Mouse (Mus musculus) lung, embryonic 15.5 days (tissue): ENCODE results near the gene Samd4. TPM values are rescaled to one million over a fixed set of nuclear protein-coding genes. Genes with fewer than 3 reads are reported as not detected.
"Not testable (repeated sequence)": the region's sequence is repeated elsewhere in the genome, so short reads cannot be mapped to it uniquely, and the experiment has no call there.

Experiments used
- ATAC-seq: fragments of 200-750 bp; cut with Nextera tagmentation; 2 replicates; pipeline ENCODE4 v1.8.0; 2017; ENCODE audit warnings: moderate number of reproducible peaks, borderline replicate concordance; ENCODE audit not compliant: low FRiP score, low TSS enrichment; ENCODE audit errors: extremely low read depth
- H3K27ac ChIP-seq: fragments of 300-500 bp; sonication (generic); 2 replicates; pipeline ENCODE4 v1.5.1; 2015; ENCODE audit warnings: moderate library complexity, mild to moderate bottlenecking, inconsistent platforms
- H3K27me3 ChIP-seq: fragments of 300-500 bp; sonication (generic); 2 replicates; pipeline ENCODE4 v1.6.1; 2015; ENCODE audit warnings: inconsistent platforms
- H3K36me3 ChIP-seq: fragments of 300-500 bp; sonication (generic); 2 replicates; pipeline ENCODE4 v1.6.1; 2015; ENCODE audit warnings: inconsistent platforms
- H3K4me1 ChIP-seq: fragments of 300-500 bp; sonication (generic); 2 replicates; pipeline ENCODE4 v1.6.1; 2015; ENCODE audit warnings: inconsistent platforms
- H3K4me2 ChIP-seq: fragments of 300-500 bp; sonication (generic); 2 replicates; pipeline ENCODE4 v1.6.1; 2015; ENCODE audit warnings: inconsistent platforms, mild to moderate bottlenecking, moderate library complexity
- H3K4me3 ChIP-seq: fragments of 300-500 bp; sonication (generic); 2 replicates; pipeline ENCODE4 v1.5.1; 2015; ENCODE audit warnings: mild to moderate bottlenecking, inconsistent platforms
- H3K9ac ChIP-seq: fragments of 300-500 bp; sonication (generic); 2 replicates; pipeline ENCODE4 v1.6.1; 2015; ENCODE audit warnings: inconsistent platforms
- H3K9me3 ChIP-seq: fragments of 300-500 bp; sonication (generic); 2 replicates; pipeline ENCODE4 v1.6.1; 2016; ENCODE audit warnings: inconsistent platforms
- WGBS: fragments of 180-500 bp; shearing (Covaris S2); methylation state at CpG from one replicate; pipeline ENCODE4 v1.1.7; 2015; 5-methylcytosine and 5-hydroxymethylcytosine counted together
- polyA plus RNA-seq: library from polyadenylated mRNA; unstranded; fragments of >200 nt; fragmentation: Nextera tagmentation; extraction: Ambion mirVana; gene quantifications from 2 replicates; pipeline ENCODE4 v1.2.1, GENCODE M21; 2015

Samd4 gene
- polyA plus RNA-seq, 1 experiment from 2014 or later, result 6.5 TPM

- Histone ChIP-seq H3K9me3 (no peaks in the 10 kb centered on the region), H3K27me3 (no peaks in the 10 kb centered on the region), H3K27ac (no peak overlapping the region), H3K4me1 (peaks cover 10% of the 10 kb centered on the region; the same call in 1 of the 2 replicates), H3K4me2 (peak overlapping the region; percentile 29; the same call in 1 of the 2 replicates), H3K9ac (no peak overlapping the region), H3K4me3 (no peak overlapping the region), H3K36me3 (no peaks in the 10 kb centered on the region)
- ATAC-seq, result peak; percentile 35; the same call in 1 of the 2 replicates
- 38% methylated on average over 19 of the region's 19 CpGs for WGBS
These were observed 221.9 kb downstream of the Samd4 start for GRCm38 (mm10) chr14:47104246-47105173.

- Histone ChIP-seq H3K9me3 (no peaks in the 10 kb centered on the region), H3K4me1 (peaks cover 10% of the 10 kb centered on the region; the same call in 1 of the 2 replicates), H3K27ac (no peak overlapping the region), H3K27me3 (no peaks in the 10 kb centered on the region), H3K9ac (no peak overlapping the region), H3K4me3 (no peak overlapping the region), H3K4me2 (no peak overlapping the region; the same call in 1 of the 2 replicates), H3K36me3 (no peaks in the 10 kb centered on the region)
- ATAC-seq, result no peak
- WGBS, result 46% methylated on average over 3 of the region's 3 CpGs
These were observed 222.5 kb downstream of the Samd4 start for GRCm38 (mm10) chr14:47105174-47105557.

- Histone ChIP-seq H3K9me3 (no peaks in the 10 kb centered on the region), H3K27me3 (no peaks in the 10 kb centered on the region), H3K9ac (no peak overlapping the region), H3K36me3 (no peaks in the 10 kb centered on the region), H3K4me1 (peaks cover 10% of the 10 kb centered on the region; the same call in 1 of the 2 replicates), H3K4me2 (no peak overlapping the region), H3K4me3 (no peak overlapping the region), H3K27ac (no peak overlapping the region)
- WGBS, result 93% methylated on average over 3 of the region's 3 CpGs
- no peak for ATAC-seq
These were observed 223.1 kb downstream of the Samd4 start for GRCm38 (mm10) chr14:47105755-47106154.

GRCm38 (mm10) chr14:47107461-47107860 lies 224.8 kb downstream of the Samd4 start:
- no peak overlapping the region for H3K27ac ChIP-seq
- H3K27me3 ChIP-seq, result no peaks in the 10 kb centered on the region
- no peak overlapping the region for H3K9ac ChIP-seq
- ATAC-seq, result no peak
- H3K36me3 ChIP-seq, result no peaks in the 10 kb centered on the region
- H3K4me1 ChIP-seq, result peaks cover 10% of the 10 kb centered on the region; the same call in 1 of the 2 replicates
- H3K4me3 ChIP-seq, result no peak overlapping the region
- no peaks in the 10 kb centered on the region for H3K9me3 ChIP-seq
- 82% methylated on average over 3 of the region's 3 CpGs for WGBS
- H3K4me2 ChIP-seq, result no peak overlapping the region

GRCm38 (mm10) chr14:47110391-47110790 lies 227.7 kb downstream of the Samd4 start:
- H3K9ac ChIP-seq, ATAC-seq: not testable (repeated sequence)
- 75% methylated on average over 7 of the region's 7 CpGs for WGBS

GRCm38 (mm10) chr14:47111341-47111740 lies 228.7 kb downstream of the Samd4 start:
- no peak overlapping the region for H3K9ac ChIP-seq
- no peak for ATAC-seq

More at GRCm38 (mm10) chr14:47110391-47110790, 227.7 kb downstream of the Samd4 start:
- H3K4me1 ChIP-seq, H3K27me3 ChIP-seq, H3K9me3 ChIP-seq, H3K36me3 ChIP-seq, H3K4me3 ChIP-seq, H3K4me2 ChIP-seq, H3K27ac ChIP-seq: not testable (repeated sequence)

GRCm38 (mm10) chr14:47115154-47115553 lies 232.5 kb downstream of the Samd4 start:
- Histone ChIP-seq H3K9ac (no peak overlapping the region), H3K4me3 (no peak overlapping the region), H3K4me1 (no peaks in the 10 kb centered on the region), H3K27ac (no peak overlapping the region), H3K27me3 (no peaks in the 10 kb centered on the region), H3K9me3 (no peaks in the 10 kb centered on the region), H3K36me3 (no peaks in the 10 kb centered on the region), H3K4me2 (no peak overlapping the region)
- 46% methylated on average over 9 of the region's 9 CpGs for WGBS
- no peak for ATAC-seq

More at GRCm38 (mm10) chr14:47111341-47111740, 228.7 kb downstream of the Samd4 start:
- H3K27me3 ChIP-seq, result no peaks in the 10 kb centered on the region
- H3K36me3 ChIP-seq, result no peaks in the 10 kb centered on the region
- no peak overlapping the region for H3K4me2 ChIP-seq
- no peak overlapping the region for H3K4me3 ChIP-seq
- no peak overlapping the region for H3K27ac ChIP-seq
- no peaks in the 10 kb centered on the region for H3K9me3 ChIP-seq
- no peaks in the 10 kb centered on the region for H3K4me1 ChIP-seq
- 33% methylated on average over 9 of the region's 9 CpGs for WGBS

GRCm38 (mm10) chr14:47116062-47116762 lies 233.6 kb downstream of the Samd4 start:
- Histone ChIP-seq H3K4me3 (no peak overlapping the region), H3K4me2 (no peak overlapping the region), H3K9ac (no peak overlapping the region), H3K27me3 (no peaks in the 10 kb centered on the region), H3K27ac (no peak overlapping the region), H3K4me1 (no peaks in the 10 kb centered on the region), H3K36me3 (no peaks in the 10 kb centered on the region), H3K9me3 (no peaks in the 10 kb centered on the region)
- no peak for ATAC-seq
- 57% methylated on average over 9 of the region's 10 CpGs for WGBS

- Histone ChIP-seq H3K9me3 (no peaks in the 10 kb centered on the region), H3K36me3 (no peaks in the 10 kb centered on the region), H3K27ac (no peak overlapping the region), H3K4me1 (no peaks in the 10 kb centered on the region), H3K4me3 (no peak overlapping the region), H3K9ac (no peak overlapping the region), H3K4me2 (no peak overlapping the region), H3K27me3 (no peaks in the 10 kb centered on the region)
- ATAC-seq, result no peak
- 65% methylated on average over 7 of the region's 7 CpGs for WGBS
These were observed 234.9 kb downstream of the Samd4 start for GRCm38 (mm10) chr14:47117522-47117921.

GRCm38 (mm10) chr14:47127987-47128386 lies 245.3 kb downstream of the Samd4 start:
- Histone ChIP-seq H3K9ac (no peak overlapping the region), H3K27me3 (no peaks in the 10 kb centered on the region), H3K27ac (no peak overlapping the region), H3K4me3 (no peak overlapping the region), H3K4me1 (no peaks in the 10 kb centered on the region), H3K4me2 (no peak overlapping the region), H3K9me3 (no peaks in the 10 kb centered on the region), H3K36me3 (no peaks in the 10 kb centered on the region)
- 70% methylated on average over 5 of the region's 5 CpGs for WGBS
- ATAC-seq, result no peak

- Histone ChIP-seq H3K4me2 (no peak overlapping the region), H3K4me3 (no peak overlapping the region), H3K9me3 (no peaks in the 10 kb centered on the region), H3K4me1 (no peaks in the 10 kb centered on the region), H3K36me3 (no peaks in the 10 kb centered on the region), H3K9ac (no peak overlapping the region), H3K27me3 (no peaks in the 10 kb centered on the region), H3K27ac (no peak overlapping the region)
- no peak for ATAC-seq
- WGBS, result 58% methylated on average over 10 of the region's 10 CpGs
These were observed 251.3 kb downstream of the Samd4 start for GRCm38 (mm10) chr14:47133948-47134347.

GRCm38 (mm10) chr14:47136637-47137036 lies 254.0 kb downstream of the Samd4 start:
- no peak overlapping the region for H3K9ac ChIP-seq
- no peak overlapping the region for H3K4me2 ChIP-seq
- H3K27me3 ChIP-seq, result no peaks in the 10 kb centered on the region
- H3K36me3 ChIP-seq, result no peaks in the 10 kb centered on the region
- ATAC-seq, result no peak
- H3K27ac ChIP-seq, result no peak overlapping the region
- WGBS, result 64% methylated on average over 5 of the region's 5 CpGs
- no peaks in the 10 kb centered on the region for H3K9me3 ChIP-seq
- no peaks in the 10 kb centered on the region for H3K4me1 ChIP-seq
- H3K4me3 ChIP-seq, result no peak overlapping the region
